Mouse (Mus musculus): Measurements from ENCODE around the gene Moxd1.
"Not testable (repeated sequence)": the region's sequence is repeated elsewhere in the genome, so short reads cannot be mapped to it uniquely, and the experiment has no call there.

Moxd1 gene

DNA sequence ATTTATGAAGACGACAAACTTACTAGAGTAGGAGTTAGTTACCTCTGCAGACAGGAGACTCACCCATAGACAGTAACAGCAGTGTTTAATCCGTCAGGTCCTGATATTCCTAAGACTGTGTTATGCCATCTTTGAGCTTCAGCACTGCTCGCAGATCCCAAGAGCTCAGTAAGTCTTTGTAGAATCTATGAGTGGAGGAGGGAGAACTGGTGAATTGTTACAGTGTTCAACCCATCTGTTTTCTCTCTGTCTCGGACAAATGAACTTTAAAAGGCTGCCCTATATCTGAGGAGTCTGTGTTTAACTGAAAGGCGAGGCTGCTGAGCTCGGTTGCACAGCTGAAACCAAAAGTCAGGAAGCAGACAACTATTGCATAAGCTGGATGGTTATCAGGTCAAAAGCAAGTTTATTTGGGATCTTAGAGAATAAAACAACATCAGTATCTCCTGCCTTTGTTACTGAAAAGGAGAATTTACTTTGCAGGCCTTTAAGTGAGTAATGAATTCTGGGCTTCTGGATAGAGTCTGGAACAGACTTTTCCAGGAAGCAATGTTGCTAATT is 47.8 kb downstream of the Moxd1 start:
- DNase-seq (ENCODE audit: low read depth, low spot score): no peak

DNA sequence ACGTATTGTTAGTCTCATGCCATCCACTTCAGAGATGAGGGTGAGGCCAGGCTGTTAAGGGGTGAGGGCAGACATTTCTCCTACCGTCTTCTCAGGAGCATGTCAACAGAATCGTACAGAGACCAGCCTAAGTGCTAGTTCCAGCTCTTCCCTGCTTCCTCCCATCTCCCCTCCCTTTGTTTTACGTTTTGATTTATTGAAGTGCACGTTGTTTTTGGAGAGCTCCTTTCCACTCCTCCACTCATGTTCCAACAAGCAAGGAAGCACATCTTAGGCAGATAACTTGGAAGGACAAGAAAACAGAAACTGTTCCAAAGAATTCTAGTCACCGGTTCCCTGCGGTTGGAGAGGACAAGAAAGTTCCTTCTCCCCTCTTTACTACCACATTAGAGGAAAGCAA is 52.9 kb downstream of the Moxd1 start:
- no peak for DNase-seq (ENCODE audit: low read depth, low spot score)

DNA sequence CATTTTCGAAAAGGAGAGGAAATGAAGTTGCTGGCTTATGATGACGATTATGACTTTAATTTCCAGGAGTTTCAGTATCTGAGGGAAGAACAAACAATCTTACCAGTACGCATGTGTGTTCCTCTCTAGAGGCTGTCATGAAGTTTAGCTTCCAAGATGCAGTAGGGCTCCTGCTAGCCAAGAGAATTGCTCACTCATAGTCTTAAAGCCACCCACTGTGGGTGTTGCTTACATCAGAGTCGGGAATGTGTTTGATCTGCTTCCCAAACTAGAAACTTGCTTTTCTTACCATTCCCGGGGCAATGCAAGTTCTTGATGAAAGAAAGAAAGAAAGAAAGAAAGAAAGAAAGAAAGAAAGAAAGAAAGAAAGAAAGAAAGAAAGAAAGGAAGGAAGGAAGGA is 59.3 kb downstream of the Moxd1 start:
- DNase-seq (ENCODE audit: low read depth, low spot score): no peak

DNA sequence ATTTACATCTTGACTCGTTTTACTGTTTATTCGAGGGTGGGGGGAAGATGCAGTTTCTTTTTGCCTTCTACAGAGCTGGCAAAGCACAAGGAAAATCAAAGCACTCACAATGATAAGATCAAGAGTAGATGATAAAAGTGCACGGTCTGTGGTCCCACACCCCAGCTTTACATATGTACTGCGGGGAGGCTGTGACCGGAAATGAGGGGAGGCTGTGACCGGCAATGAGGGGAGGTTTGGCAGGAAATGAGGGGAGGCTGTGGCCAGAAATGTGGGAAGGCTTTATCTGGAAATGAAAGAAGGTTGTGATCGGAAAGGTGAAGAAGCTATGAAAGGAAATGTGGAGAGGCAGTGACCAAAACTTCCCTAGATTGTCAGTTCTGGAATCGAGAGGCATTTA is 68.3 kb downstream of the Moxd1 start:
- DNase-seq (ENCODE audit: low read depth, low spot score): no peak

DNA sequence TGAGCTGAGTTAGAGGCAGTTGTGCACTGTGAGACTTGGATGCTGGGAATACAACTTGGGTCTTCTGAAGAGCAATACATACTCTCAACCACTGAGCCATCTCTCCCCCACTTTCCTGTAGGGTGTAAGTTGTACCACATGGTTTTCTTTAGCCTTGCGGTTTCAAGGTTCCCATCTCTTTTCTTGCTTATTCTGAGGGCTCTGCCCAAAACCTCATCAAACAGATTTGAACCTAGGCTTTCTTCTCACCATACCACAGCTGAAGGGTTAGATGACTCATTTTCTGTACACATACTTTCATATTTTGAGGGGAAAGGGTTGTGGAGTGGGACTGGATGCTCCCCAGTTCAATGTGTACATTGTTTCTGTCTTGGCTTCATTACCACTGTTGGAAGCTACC is 69.4 kb downstream of the Moxd1 start:
- no peak for DNase-seq (ENCODE audit: low read depth, low spot score)

DNA sequence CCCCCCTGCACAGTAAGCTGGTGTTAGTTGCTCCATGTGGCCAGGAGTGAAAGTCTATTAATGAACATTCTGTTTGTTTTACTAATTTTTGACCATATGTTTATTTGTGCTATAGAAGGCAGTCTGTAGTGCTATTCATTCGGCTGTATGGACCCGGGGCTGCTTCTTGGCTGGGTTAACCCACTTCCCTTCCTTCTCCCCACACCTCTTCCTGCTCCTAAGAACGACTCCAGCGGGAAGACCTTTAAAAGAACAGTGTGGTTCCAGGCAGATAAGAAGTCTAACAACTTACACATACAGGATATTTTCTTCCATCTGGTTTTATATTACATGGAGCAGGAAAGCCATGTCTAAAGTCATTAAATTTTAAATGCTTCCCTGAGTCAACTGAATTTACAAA is 73.3 kb downstream of the Moxd1 start:
- DNase-seq (ENCODE audit: low read depth, low spot score): no peak

DNA sequence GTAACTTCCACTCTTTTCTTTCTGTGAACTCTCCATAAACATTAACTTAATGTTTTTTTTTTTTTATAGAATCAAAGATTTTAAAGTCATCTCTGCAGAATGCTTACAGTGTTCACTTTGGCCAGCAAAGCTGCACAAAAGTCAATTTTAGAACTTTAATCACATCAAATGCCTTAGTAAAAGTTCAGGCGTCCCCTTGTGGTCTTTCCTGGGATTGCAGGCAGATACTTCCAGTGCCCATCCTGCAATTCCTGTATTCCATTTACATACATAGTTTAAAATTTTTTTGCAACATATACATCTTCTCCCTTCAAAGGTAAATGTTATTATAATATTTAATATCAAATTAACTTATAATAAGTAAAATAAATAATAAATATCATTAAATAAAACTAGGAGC is 74.5 kb downstream of the Moxd1 start:
- peak; percentile 16 for DNase-seq (ENCODE audit: low read depth, low spot score)

DNA sequence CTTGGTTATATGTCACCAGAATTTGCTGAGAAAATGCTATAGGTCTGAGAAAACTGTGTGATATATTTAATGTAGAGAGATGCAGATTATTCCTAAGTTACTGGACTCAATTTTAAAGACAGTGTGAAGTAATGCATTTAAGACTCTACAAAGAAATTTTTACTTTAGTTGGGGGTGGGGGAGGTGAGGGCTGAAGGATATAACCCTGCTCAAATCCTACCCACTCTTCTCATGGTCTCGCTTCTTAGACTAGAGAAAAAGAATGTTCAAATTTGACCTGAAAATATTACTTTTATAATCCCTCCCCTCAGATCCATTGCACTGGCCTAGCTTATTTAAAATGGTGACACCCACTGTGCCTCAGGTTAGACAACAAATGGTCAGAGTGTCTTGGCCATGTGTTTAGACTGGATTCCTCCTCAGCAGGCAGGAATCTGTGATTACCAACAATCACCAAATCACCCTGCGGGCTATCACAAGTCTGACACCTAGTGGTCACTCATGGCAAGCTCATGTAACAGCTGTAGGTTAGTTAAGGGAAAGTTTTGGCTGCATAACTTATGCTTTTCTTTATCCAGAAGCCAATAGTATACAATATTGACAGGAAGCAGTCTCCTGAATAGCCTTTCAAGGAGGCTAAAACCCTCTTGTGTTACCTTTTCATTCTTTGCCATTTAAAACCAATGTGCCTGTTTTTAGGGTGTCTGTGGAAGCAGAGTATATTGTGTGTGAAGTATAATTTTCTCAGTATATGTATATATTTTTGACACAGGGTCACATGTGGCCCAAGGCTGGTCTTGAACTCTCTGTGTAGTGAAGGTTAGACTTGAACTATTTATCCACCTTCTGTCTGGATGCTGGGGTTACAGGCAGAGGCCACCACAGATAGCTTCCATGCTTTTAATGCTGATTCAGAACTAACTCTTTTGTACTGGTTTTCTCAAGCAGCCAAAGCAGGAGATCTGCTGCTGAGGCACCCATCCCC is 75.2 kb downstream of the Moxd1 start:
- DNase-seq (ENCODE audit: low read depth, low spot score): peak; percentile 9

DNA sequence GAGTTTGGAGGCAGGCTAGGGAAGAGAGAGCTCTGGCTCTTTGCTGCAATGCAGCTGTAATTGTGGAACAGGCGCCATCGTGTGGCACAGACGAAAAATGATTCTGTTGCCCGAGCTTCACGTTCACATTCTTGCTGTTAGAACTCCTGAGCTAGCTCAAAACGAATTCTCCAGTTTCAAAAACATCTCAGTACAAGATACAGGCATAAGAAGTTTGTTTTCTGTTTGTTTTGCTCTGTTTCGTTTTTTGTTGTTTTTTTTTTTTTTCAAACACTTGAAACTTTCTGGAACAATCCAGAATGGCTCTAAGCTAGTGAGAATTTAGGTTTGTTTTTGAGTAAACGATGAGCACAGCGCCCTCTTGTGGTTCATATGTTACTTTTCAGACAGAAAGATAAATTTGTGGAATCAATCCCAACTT is 88.9 kb downstream of the Moxd1 start:
- peak; percentile 54 for DNase-seq (ENCODE audit: low read depth, low spot score)

DNA sequence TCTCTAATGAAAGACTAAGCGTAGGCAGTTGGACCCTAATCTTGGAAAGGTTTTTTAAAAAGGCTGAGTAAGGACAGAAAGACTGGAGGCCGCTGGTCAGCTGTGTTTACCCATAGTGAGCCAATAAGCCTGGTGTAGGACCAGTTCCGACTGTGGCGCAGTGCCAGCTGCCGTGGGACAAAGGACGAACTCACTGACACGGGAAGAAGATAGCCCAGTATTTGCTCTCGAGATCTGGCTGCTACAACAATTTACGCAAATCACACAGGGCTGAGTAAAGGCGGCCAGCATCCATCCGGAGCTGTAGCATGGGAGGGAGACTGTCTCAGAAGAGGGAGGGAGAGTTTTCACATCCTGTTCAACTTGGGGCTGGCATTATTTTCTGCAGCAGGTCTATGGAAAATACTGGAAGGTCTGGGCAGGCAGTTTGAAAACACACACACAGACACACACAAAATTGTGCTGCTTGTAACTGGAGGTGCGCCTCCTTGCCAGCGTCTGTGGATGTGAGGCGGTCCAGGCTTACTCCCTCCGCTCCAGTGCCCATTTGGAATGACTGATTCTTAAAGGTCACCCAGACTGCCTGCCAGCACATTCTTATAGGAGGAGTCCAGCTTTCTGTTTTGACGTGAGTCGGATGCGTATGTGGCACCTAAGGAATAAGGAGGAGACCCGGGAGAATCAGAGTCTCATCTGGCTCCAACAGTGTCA is 94.0 kb downstream of the Moxd1 start:
- DNase-seq (ENCODE audit: low read depth, low spot score): peak; percentile 38

DNA sequence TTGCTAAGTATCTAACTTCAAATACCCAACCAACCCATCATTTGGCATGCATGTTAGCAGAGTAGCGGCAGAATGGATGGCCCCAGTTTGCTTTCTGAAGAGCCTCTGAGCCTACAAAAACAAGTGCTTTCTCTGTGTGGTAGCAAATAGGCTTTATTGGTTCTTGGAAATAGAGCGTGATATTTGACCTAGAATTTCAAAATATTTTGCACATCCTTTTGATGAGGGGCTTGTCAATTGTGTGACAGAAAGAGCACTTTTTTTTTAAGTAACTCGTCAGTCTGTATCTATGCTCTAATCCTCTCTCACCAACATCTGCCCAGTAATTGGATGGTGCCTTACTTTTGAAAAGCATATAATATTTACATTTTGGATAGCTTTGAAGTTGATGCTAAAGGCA is 97.0 kb downstream of the Moxd1 start:
- DNase-seq (ENCODE audit: low read depth, low spot score): no peak

DNA sequence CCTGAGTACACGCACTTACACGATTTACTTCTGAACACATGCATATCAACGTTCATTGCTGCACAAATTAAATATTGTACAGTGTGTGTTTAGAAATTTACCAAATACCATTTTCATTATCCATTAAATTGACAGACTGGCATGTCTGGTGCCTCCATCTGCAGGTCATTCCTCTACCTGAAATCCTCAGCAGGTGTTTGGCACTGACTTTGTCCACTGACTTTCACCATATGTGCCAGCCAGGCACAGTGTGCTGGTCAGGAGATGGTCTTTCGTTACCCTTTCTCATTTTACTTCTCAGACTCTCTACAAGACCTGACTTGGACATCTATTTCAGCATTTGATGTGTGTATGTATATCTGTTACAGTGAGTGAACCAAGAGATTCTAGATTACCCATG is 99.7 kb downstream of the Moxd1 start:
- DNase-seq (ENCODE audit: low read depth, low spot score): no peak

DNA sequence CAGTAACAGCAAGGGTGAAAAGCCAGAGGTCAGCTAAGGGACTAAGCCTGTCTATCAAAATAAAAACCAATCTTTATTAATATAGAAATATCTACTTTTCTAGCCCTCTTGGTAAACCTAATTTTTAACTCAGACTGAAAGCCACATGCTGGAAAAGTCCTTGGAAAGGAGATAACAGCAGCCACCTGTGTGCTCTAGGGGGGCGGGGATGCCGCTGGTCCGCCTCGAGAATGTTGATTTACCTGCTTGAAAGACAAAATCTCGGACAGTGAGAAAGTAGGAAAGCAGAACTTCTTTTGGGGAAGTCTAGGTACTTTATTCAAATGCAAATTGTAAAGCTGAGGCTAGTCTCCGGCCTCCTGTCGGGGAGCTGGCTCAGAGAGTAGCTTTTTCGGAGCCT is 103.9 kb downstream of the Moxd1 start:
- DNase-seq (ENCODE audit: low read depth, low spot score): not testable (repeated sequence)

DNA sequence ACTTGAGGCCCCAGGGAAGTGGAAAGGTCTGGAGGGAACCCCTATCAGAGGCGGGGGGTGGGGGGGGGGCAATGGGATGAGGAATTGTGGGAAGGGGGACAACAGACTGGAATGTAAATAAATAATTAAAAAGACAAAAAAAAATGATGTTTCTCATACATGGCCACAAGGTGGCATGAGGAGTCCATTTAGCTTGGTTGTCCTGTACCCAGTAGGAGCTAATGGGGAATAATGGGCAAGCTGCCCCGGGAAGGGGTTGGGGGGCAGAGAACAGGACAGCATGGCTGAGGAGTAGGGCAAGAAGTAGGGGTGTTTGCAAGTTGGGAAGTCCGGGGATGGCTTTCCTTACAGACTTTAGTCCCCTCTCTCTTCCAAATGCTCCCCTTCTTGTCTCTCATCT is 109.5 kb downstream of the Moxd1 start:
- no peak for DNase-seq (ENCODE audit: low read depth, low spot score)

DNA sequence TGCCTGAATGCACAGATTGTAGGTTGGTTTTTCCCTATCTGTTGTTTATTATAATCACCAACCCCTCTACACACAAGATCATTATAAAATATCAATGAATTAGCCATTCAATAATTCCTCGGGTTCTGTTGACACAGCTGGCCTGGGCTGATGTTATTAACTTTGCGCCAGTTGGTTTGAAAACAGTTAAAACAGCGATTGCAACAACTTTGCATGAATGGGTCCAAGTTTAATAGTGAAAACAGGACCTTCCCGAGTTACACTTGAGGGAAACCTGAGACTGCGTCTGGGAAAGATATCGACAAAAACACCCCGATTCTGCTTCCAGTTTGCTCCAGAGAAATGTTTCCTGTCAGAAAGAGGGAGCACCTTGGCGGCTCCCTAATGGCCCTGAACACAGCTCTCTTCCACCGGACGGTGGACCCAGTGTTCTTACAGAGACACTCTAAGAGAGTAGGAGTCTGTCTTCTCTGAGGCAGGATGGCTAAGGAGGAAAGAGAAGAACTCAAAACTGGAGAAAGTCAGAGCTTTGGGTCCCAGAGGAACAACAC is 116.4 kb downstream of the Moxd1 start:
- peak; percentile 6 for DNase-seq (ENCODE audit: low read depth, low spot score)

DNA sequence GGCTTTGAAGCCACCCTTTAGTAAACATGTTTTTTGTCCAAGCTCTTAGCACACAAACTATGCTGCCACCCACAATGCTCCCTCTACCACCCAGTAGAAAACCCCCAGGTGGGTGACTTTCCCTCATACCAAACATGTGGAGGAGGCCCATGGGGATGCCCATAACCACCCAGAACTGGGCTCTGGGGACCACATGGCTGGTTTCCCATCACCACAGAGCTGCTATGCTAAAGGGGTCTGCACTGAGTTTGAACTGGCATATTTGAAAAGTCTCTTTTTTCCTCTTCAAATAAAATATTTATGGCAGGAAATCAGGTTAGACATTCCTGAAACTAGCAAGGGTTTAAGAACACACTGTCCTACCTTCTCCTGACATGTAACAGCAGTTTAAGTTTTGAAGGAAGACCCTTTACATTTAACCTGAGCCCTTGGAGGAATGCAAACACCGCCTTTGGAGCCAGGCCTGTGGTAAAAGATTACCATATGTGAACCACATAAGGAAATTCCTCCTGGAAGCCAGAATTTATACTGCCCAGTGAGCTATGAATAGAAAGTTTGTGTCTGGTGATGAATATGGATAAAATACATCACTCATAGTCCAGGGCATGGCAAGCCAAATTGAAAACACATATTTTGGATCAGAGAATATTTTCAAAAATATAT is 117.4 kb downstream of the Moxd1 start:
- no peak for DNase-seq (ENCODE audit: low read depth, low spot score)

DNA sequence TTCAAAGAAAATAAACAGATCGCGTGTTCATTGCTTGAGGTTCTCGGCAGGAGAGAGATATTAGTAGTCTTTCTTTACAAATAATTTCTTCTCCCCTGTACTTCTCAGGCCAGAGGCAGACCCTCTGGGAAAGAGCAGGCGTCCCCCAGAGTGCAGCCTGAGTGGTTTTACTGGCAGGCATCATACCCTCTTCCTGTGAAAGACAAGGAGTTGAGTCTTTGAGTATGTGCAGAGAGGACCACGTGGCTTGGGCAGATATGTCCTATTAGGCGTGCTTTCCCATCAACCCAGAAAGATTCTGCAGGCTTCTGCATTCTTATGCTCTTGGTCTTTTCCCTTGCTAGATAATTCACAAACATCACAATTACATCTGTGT is 117.9 kb downstream of the Moxd1 start:
- DNase-seq (ENCODE audit: low read depth, low spot score): no peak

DNA sequence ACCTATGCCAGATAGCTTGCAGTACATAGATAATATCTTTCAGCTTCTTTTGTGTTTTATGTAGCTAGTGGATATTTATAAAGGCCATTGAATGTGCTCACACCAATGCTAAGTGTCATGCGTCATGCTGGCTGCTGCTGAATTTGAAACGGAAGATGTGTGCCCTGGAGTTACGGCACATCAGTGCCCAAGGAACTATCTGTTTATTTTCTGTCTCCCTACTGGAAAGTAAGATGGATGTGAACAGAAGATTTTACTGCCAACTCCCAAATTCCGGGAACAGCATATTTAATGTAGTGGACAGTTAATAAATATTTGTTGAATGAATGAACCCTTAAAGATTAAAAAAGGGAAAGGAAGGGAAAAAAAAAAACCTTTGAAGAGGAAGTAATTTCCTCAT is 119.8 kb downstream of the Moxd1 start:
- DNase-seq (ENCODE audit: low read depth, low spot score): no peak
